Mouse (Mus musculus): ENCODE data around the gene Edn3.

Gene Edn3

DNA sequence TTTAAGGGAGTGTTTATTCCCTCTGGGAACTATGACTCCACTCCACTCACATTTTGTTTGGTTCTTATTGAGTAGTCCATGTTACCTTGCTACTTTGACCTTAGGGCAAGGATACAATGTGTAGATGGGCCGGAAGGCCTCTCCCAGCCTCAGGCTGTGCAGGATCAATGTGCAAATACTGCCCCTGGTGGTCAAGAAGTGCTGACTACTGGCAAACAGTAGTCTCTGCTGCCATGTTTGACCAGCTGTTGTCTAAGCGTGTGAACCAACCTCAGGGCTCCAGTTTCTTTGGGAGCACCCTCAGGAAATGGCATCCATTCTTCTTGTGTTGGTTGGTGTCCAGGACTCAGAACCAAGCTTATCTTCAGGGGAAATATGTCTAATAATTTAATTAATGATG, 36.6 kb downstream of the Edn3 start:
- DNase-seq (ENCODE audit: low spot score in 2 of 2) = no peak

DNA sequence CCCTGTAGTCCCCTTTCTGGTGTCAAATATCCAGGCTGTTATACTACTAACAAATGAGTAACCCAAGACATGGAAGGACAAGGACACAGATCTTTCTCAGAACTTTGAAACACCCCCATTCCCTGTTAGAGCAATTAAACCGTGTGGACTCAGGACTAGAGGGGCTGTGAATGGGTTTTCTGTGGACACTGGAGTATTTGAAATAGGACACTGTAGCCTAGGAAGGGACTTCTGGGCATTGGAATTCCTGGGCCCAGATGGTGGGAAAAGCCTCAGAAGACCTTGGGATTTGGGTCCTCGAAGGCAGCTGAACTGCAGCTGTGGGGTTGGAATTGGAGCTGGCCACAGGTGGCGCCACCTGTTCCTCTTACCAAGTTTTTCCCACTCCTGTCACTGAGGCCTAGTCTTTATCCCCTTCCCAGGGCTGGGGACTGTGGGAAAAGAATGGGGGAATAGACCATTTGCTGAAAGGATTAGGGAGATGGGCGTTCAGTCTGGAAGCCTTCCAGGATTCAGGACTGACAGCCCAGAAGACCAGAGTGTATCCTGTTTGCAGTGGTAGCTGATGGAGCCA, 37.2 kb downstream of the Edn3 start:
- DNase-seq (ENCODE audit: low spot score in 2 of 2) = no peak

DNA sequence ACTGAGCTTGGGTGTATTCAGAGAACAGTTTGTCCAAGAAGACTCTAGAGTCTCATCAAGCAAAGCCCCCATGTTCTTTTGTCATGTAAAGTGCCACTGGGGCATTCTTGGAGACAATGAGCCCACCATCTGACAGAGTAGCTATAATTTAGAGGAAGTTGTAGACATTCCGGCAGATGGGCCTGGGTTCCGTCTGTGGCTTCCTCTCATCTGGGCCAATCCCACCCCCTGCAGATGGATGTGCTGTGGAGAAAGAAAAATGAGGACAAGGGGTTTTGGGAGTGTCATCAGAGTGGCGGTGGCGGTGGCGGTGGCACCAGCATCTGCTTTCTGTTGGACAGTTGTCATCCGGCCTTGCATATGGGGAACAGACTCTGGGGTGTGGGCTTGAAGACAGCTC, 42.0 kb downstream of the Edn3 start:
- DNase-seq (ENCODE audit: low spot score in 2 of 2) = no peak

DNA sequence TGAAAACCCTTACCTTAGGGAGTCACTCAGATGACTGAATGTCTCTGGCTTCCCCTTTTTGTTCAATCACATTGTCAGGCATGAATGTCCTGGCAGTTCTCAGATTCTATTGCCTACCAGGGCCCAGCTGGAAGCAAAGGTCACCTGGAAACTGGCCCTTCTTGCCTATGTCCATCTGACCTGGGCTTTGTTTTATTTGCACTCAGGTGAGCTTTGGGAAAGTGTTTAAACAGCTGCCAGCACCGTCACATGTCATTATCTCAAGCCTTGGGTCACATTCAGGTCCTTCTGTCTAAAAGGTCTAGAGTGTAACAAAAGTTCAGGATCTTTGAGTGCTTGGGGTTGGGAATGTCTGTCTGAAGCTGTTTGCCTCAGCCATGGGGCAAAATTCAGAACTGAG, 43.2 kb downstream of the Edn3 start:
- no peak for DNase-seq (ENCODE audit: low spot score in 2 of 2)

DNA sequence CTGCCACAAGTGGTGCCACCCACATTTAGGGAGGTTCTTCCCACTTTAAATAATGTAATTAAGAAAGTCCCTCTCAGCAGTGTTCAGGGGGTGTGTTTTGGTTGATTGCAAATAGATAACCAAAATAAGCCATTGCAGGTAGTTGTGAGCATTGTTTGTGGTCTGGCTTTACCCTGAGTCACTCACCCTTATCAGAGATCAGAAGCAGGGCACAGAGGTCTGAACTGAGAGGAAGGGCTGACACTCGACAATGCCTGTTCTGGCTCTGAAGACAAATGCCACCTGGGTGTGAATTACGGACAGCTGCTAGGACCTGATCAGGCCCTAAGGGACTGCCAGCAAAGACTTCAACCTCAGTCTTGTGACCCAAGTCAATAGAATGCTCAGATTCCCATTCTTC, 47.5 kb downstream of the Edn3 start:
- no peak for DNase-seq (ENCODE audit: low spot score in 2 of 2)

DNA sequence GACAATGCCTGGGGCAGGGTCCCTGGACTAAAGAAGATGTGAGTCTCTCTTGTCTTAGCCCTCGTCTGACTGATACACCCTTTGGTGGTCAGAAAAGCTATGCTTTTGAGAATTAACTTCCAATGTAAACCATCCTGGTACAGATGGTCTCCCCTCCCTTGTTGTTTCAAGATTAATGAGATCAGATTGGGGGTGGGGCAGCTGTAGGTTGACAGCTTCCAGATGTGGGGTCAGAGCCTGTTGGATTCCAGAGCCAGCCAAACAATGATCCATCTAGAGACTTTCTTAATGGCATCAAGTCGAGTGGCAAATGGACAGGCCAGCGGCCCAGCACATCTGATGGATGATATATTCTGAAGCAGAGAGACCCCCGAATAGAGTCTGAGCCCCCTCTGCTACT, 48.9 kb downstream of the Edn3 start:
- no peak for DNase-seq (ENCODE audit: low spot score in 2 of 2)

DNA sequence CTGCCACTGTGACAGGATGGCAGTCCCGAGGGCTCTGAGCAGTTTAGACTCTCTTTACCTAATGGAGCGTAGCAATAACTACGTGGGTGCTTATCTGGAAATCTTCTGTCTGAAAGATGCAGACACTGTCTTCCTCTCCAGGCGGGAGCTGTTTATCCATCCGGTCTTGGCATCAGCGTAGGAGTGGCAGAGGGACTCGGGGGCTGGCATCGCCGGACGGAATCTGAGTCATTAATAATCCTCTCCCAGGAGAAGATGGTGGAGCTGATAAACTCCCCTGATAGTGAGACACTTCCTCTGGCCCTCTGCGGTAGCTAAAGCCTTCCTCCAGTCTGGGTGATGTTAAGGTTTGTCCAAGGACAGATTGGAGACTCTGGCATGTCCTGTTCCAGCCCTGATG, 52.9 kb downstream of the Edn3 start:
- DNase-seq (ENCODE audit: low spot score in 2 of 2) = no peak

DNA sequence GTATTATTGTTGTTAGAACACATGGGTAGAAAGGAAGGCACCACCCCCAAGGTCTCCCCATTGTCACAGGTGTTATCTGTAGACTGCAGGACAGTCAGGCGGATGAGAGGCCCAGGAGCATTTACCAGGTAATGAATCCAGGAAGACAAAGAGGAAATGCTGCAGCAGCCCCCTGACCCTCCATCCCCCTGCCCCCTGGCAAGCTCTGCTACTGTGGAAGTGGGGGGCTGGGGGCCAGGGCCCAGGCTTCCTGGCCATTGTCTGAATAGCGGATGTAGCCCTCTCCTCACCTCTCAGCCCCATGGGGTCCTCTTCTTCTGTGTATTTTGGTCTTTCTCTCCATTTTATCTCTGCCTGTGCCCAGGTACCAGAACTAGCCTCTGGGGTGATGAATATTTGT, 55.7 kb downstream of the Edn3 start:
- DNase-seq (ENCODE audit: low spot score in 2 of 2) = no peak

DNA sequence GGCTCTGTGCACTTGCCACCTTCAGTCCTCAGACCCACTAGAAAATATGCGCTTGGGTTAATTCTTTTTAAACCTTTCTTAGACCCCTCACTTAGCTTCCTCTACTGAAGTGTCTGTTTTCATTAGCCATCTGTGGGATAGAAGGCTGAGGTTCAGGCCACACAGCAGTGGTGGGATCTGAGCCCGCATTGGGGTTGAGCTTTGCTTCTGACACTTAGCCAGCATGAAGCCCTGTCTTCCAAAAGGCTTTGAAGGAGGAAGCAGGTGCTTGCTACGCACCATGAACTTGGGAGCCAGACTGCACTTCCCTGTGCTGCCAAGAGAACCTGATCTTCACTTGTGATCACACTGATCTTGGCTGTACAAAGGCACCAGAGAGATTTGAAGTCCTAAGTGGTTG, 59.9 kb downstream of the Edn3 start:
- no peak for DNase-seq (ENCODE audit: low spot score in 2 of 2)

DNA sequence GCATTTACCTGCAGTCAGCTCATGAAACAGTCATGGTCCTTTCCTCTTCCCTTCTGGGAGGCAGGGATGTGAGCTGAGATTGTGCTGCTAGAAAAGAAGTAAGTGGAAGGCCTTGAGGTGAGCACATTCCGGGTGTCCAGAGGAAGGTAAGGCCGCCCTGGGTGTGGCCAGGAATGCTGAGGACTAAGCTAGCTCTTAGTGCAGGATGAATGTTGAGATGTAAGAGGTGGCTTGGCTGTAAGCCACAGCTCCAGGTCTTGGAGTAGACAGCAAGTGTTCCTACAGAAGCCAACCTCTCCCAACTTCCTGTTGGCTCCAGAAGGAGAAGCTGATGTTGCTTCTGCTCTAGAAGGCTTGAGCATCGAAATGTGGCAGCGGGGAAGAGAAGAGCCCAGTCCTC, 67.4 kb downstream of the Edn3 start:
- DNase-seq (ENCODE audit: low spot score in 2 of 2) = no peak

DNA sequence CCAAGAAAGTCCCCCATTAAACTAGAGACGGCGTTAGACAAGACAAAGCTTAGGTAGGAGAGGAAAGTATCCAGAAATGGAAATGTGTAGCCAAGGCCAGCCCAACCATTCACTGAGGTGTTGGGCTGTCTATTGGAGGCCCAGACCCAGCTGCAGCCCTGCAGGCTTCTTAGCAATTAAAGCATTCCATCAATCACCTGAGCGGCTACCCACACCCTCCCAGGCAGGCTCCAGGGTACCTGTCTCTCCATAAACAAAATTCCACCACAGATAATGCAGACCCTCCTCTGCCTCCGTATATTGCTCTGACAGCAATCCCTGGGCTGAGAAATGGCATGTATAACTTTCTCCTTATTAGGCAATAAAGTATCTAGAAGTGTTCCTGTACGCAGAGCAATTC, 73.2 kb downstream of the Edn3 start:
- DNase-seq (ENCODE audit: low spot score in 2 of 2) = no peak

Data from frontal cortex, postnatal 25 days (tissue).